Mouse (Mus musculus) stomach, embryonic 14.5 days (tissue): ENCODE results near the gene Gm3625. TPM values are rescaled to one million over a fixed set of nuclear protein-coding genes. Genes with fewer than 3 reads are reported as not detected.

Experiments
- ATAC-seq: fragments of 200-750 bp; cut with Nextera tagmentation; 2 replicates; pipeline ENCODE4 v1.8.0; 2017; ENCODE audit warnings: low read depth, moderate TSS enrichment; ENCODE audit not compliant: insufficient number of reproducible peaks, insufficient read depth, low FRiP score
- H3K27ac ChIP-seq: fragments of 300-500 bp; sonication (generic); 2 replicates; pipeline ENCODE4 v1.5.1; 2014; ENCODE audit warnings: mild to moderate bottlenecking, low read length, moderate library complexity, mixed read lengths
- H3K27me3 ChIP-seq: fragments of 300-500 bp; sonication (generic); 2 replicates; pipeline ENCODE4 v1.6.1; 2014; ENCODE audit warnings: low read length, control low read depth, mixed read lengths; ENCODE audit not compliant: control insufficient read depth, insufficient read depth
- H3K36me3 ChIP-seq: fragments of 300-500 bp; sonication (generic); 2 replicates; pipeline ENCODE4 v1.6.1; 2014; ENCODE audit warnings: mild to moderate bottlenecking, control low read depth, low read length, moderate library complexity, mixed read lengths; ENCODE audit not compliant: control insufficient read depth, insufficient read depth
- H3K4me1 ChIP-seq: fragments of 300-500 bp; sonication (generic); 2 replicates; pipeline ENCODE4 v1.6.1; 2014; ENCODE audit warnings: low read length, control low read depth, mixed read lengths; ENCODE audit not compliant: control insufficient read depth, insufficient read depth
- H3K4me2 ChIP-seq: fragments of 300-500 bp; sonication (generic); replicated peaks from 2 replicates; pipeline ENCODE4 v1.6.1; 2014; ENCODE audit warnings: low read depth, low read length, control low read depth
- H3K4me3 ChIP-seq: fragments of 300-500 bp; sonication (generic); 2 replicates; pipeline ENCODE4 v1.5.1; 2014; ENCODE audit warnings: low read depth, low read length, control low read depth
- H3K9ac ChIP-seq: fragments of 300-500 bp; sonication (generic); replicated peaks from 2 replicates; pipeline ENCODE4 v1.6.1; 2014; ENCODE audit warnings: low read depth, mild to moderate bottlenecking, control low read depth, low read length, moderate library complexity, mixed read lengths
- H3K9me3 ChIP-seq: fragments of 300-500 bp; sonication (generic); 2 replicates; pipeline ENCODE4 v1.6.1; 2016; ENCODE audit warnings: low read depth, low read length, control low read depth; ENCODE audit not compliant: control insufficient read depth
- WGBS: fragments of 180-500 bp; shearing (Covaris S2); extraction: QIAGEN DNeasy Blood & Tissue Kit; methylation state at CpG from one replicate; pipeline ENCODE4 v1.1.7; 2014; 5-methylcytosine and 5-hydroxymethylcytosine counted together
- polyA plus RNA-seq: library from polyadenylated mRNA; unstranded; fragments of >200 nt; fragmentation: Nextera tagmentation; extraction: Ambion mirVana; gene quantifications from 2 replicates; pipeline ENCODE4 v1.2.1, GENCODE M21; 2014

Gene Gm3625
- polyA plus RNA-seq, 1 experiment from 2014 or later, result not detected

GRCm38 (mm10) chr12:4598666-4599428 is 6.1 kb upstream of the Gm3625 start:
- Histone ChIP-seq H3K27ac (no peak overlapping the region), H3K27me3 (no peaks in the 10 kb centered on the region), H3K36me3 (no peaks in the 10 kb centered on the region), H3K9me3 (no peaks in the 10 kb centered on the region), H3K4me2 (no peak overlapping the region), H3K4me1 (0 out of 2 replicates have a peak, but pooled peaks cover 6% of the 10 kb centered on the region), H3K4me3 (no peak overlapping the region), H3K9ac (no peak overlapping the region)
- WGBS, result 51% methylated on average over 8 of the region's 8 CpGs
- ATAC-seq, result no peak

GRCm38 (mm10) chr12:4595055-4595454 is 2.3 kb upstream of the Gm3625 start:
- no peak overlapping the region for H3K4me3 ChIP-seq
- no peak overlapping the region for H3K4me2 ChIP-seq
- H3K36me3 ChIP-seq, result no peaks in the 10 kb centered on the region
- H3K4me1 ChIP-seq, result 0 out of 2 replicates have a peak, but pooled peaks cover 12% of the 10 kb centered on the region
- no peak overlapping the region for H3K9ac ChIP-seq
- no peaks in the 10 kb centered on the region for H3K9me3 ChIP-seq
- 63% methylated on average over 6 of the region's 6 CpGs for WGBS
- no peak overlapping the region for H3K27ac ChIP-seq
- H3K27me3 ChIP-seq, result no peaks in the 10 kb centered on the region
- ATAC-seq, result no peak

GRCm38 (mm10) chr12:4593930-4594391 is 1.2 kb upstream of the Gm3625 start:
- Histone ChIP-seq H3K4me2 (peak overlapping the region; percentile 79), H3K27ac (no peak overlapping the region), H3K4me1 (0 out of 2 replicates have a peak, but pooled peaks cover 12% of the 10 kb centered on the region), H3K9me3 (no peaks in the 10 kb centered on the region), H3K9ac (0 out of 2 replicates have a peak overlapping the region, but pooled peaks have one; percentile 87), H3K27me3 (no peaks in the 10 kb centered on the region), H3K4me3 (peak overlapping the region; percentile 87), H3K36me3 (no peaks in the 10 kb centered on the region)
- no peak for ATAC-seq
- WGBS, result 61% methylated on average over 9 of the region's 9 CpGs

- Histone ChIP-seq H3K36me3 (no peaks in the 10 kb centered on the region), H3K27ac (peak overlapping the region; percentile 79), H3K9ac (peak overlapping the region; percentile 87), H3K4me2 (peak overlapping the region; percentile 79), H3K27me3 (no peaks in the 10 kb centered on the region), H3K4me1 (0 out of 2 replicates have a peak, but pooled peaks cover 12% of the 10 kb centered on the region), H3K9me3 (no peaks in the 10 kb centered on the region), H3K4me3 (peak overlapping the region; percentile 87)
- WGBS, result under 1% methylated on average over 80 of the region's 80 CpGs
- peak; percentile 77 for ATAC-seq
Observed at GRCm38 (mm10) chr12:4593166-4593929, 621 bp upstream of the Gm3625 start.

- Histone ChIP-seq H3K4me1 (0 out of 2 replicates have a peak, but pooled peaks cover 12% of the 10 kb centered on the region), H3K27me3 (no peaks in the 10 kb centered on the region), H3K9me3 (no peaks in the 10 kb centered on the region), H3K4me3 (peak overlapping the region; percentile 87; the same call in 1 of the 2 replicates), H3K9ac (no peak overlapping the region), H3K4me2 (peak overlapping the region; percentile 79), H3K27ac (no peak overlapping the region), H3K36me3 (no peaks in the 10 kb centered on the region)
- no peak for ATAC-seq
- 57% methylated on average over 6 of the region's 6 CpGs for WGBS
Observed at GRCm38 (mm10) chr12:4592025-4592424, 702 bp downstream of the Gm3625 start.

- ATAC-seq, result no peak
- 67% methylated on average over 3 of the region's 3 CpGs for WGBS
- no peak overlapping the region for H3K27ac ChIP-seq
Observed at GRCm38 (mm10) chr12:4588603-4589002, 4.1 kb downstream of the Gm3625 start.

GRCm38 (mm10) chr12:4587846-4588245 is 4.9 kb downstream of the Gm3625 start:
- no peak for ATAC-seq
- Histone ChIP-seq H3K27me3 (no peaks in the 10 kb centered on the region), H3K9ac (no peak overlapping the region), H3K4me3 (no peak overlapping the region), H3K9me3 (no peaks in the 10 kb centered on the region), H3K36me3 (no peaks in the 10 kb centered on the region), H3K4me1 (0 out of 2 replicates have a peak, but pooled peaks cover 4% of the 10 kb centered on the region), H3K27ac (no peak overlapping the region), H3K4me2 (no peak overlapping the region)
- WGBS, result 85% methylated on average over 2 of the region's 2 CpGs

More at GRCm38 (mm10) chr12:4588603-4589002, 4.1 kb downstream of the Gm3625 start:
- 0 out of 2 replicates have a peak, but pooled peaks cover 4% of the 10 kb centered on the region for H3K4me1 ChIP-seq
- no peaks in the 10 kb centered on the region for H3K9me3 ChIP-seq
- H3K4me3 ChIP-seq, result no peak overlapping the region
- H3K9ac ChIP-seq, result no peak overlapping the region
- no peak overlapping the region for H3K4me2 ChIP-seq
- H3K36me3 ChIP-seq, result no peaks in the 10 kb centered on the region
- no peaks in the 10 kb centered on the region for H3K27me3 ChIP-seq

- H3K9ac ChIP-seq, result no peak overlapping the region
- no peak for ATAC-seq
- no peak overlapping the region for H3K4me3 ChIP-seq
- H3K4me2 ChIP-seq, result no peak overlapping the region
- H3K36me3 ChIP-seq, result no peaks in the 10 kb centered on the region
- no peaks in the 10 kb centered on the region for H3K4me1 ChIP-seq
- H3K27ac ChIP-seq, result no peak overlapping the region
- H3K27me3 ChIP-seq, result no peaks in the 10 kb centered on the region
- H3K9me3 ChIP-seq, result no peaks in the 10 kb centered on the region
Observed at GRCm38 (mm10) chr12:4582326-4582725, 10.4 kb downstream of the Gm3625 start.
